Mouse (Mus musculus): ENCODE data around the gene Serpine2.

- no peak for TF ChIP-seq CTCF (IDR thresholded peaks at IDR 0.05; ENCODE audit: low read depth)
- TF ChIP-seq EP300 (IDR thresholded peaks at IDR 0.05; ENCODE audit: low read depth): no peak
These were observed at the start of gene Serpine2 for GRCm38 (mm10) chr1:79861130-79861942.
